Mouse (Mus musculus) olfactory bulb, adult 2 months (tissue): Measurements from ENCODE around the gene Klhl25.

Source experiments
- CTCF ChIP-seq: fragments of 200-500 bp; IDR thresholded peaks from 2 replicates; pipeline ENCODE4 v1.5.1; 2012; ENCODE audit warnings: low read depth, mild to moderate bottlenecking, low read length, moderate library complexity; ENCODE audit not compliant: insufficient read depth
- POLR2A ChIP-seq: fragments of 200-500 bp; IDR thresholded peaks from 2 replicates; pipeline ENCODE4 v1.6.1; 2012; ENCODE audit warnings: mild to moderate bottlenecking, low read depth, low read length, moderate library complexity; ENCODE audit not compliant: insufficient read depth

- TF ChIP-seq CTCF (no peak), POLR2A (no peak)
These were observed 47.6 kb upstream of the Klhl25 start for GRCm38 (mm10) chr7:75800530-75800929.
